Mouse (Mus musculus) megakaryocyte, embryonic 14.5 days (primary cell): ENCODE data around the gene Gng12.

Experiments
- FLI1 ChIP-seq: IDR thresholded peaks from 2 replicates; pipeline ENCODE4 v1.6.1; 2012; ENCODE audit warnings: low read length, inconsistent platforms, mixed read lengths
- GATA1 ChIP-seq: IDR thresholded peaks from 3 replicates; pipeline ENCODE4 v1.6.1; 2012; ENCODE audit warnings: mixed read lengths, low read length, inconsistent platforms, borderline replicate concordance

GRCm38 (mm10) chr6:66922501-66922900 lies 26.3 kb downstream of the Gng12 start:
- TF ChIP-seq GATA1 (no peak), FLI1 (no peak)
